Mouse (Mus musculus) MEL (cell line): ENCODE measurements around the gene Stab2. TPM values are rescaled to one million over a fixed set of nuclear protein-coding genes. Genes with fewer than 3 reads are reported as not detected.

ENCODE experiments used
- DNase-seq: peaks from one replicate; pipeline ENCODE4 v3.0.0; 2011; ENCODE audit warnings: low read depth, low spot score
- H3K27ac ChIP-seq: 2 replicates; pipeline ENCODE4 v1.5.1; 2012; ENCODE audit warnings: low read depth, mild to moderate bottlenecking, control low read depth, low read length, moderate library complexity; ENCODE audit not compliant: control insufficient read depth
- H3K27me3 ChIP-seq, 2 experiments: fragments of 150-350 bp in 1 of 2; sonication (generic) in 1 of 2; 2 replicates each; pipeline ENCODE4 v1.6.1; 2012; ENCODE audit warnings: low read length in 2 of 2, mild to moderate bottlenecking in 2 of 2, improper control_type of control experiment in 1 of 2, moderate library complexity in 1 of 2; ENCODE audit not compliant: insufficient read depth in 2 of 2, control insufficient read depth in 1 of 2
- H3K36me3 ChIP-seq, 2 experiments: 2 replicates each; pipeline ENCODE4 v1.6.1; 2012 to 2014; ENCODE audit warnings: low read length in 2 of 2, improper control_type of control experiment in 1 of 2, inconsistent platforms in 1 of 2, mild to moderate bottlenecking in 1 of 2; ENCODE audit not compliant: insufficient read depth in 2 of 2, control insufficient read depth in 1 of 2
- H3K4me1 ChIP-seq, 2 experiments: fragments of 150-350 bp in 1 of 2; sonication (generic) in 1 of 2; 2 replicates each; pipeline ENCODE4 v1.6.1; 2012; ENCODE audit warnings: low read length in 2 of 2, improper control_type of control experiment in 1 of 2, mild to moderate bottlenecking in 1 of 2; ENCODE audit not compliant: insufficient read depth in 2 of 2, control insufficient read depth in 1 of 2
- H3K4me3 ChIP-seq, 2 experiments: fragments of 150-350 bp in 1 of 2; sonication (generic) in 1 of 2; 2 replicates each; pipeline ENCODE4 v1.5.1; 2012; ENCODE audit warnings: low read depth in 2 of 2, low read length in 2 of 2, mild to moderate bottlenecking in 2 of 2, moderate library complexity in 2 of 2, control low read depth in 1 of 2, improper control_type of control experiment in 1 of 2; ENCODE audit not compliant: control insufficient read depth in 1 of 2, insufficient read depth in 1 of 2
- H3K79me2 ChIP-seq: 2 replicates; pipeline ENCODE4 v1.6.1; 2012; ENCODE audit warnings: mild to moderate bottlenecking, low read length, moderate library complexity; ENCODE audit not compliant: control insufficient read depth, poor library complexity, insufficient read depth
- H3K9ac ChIP-seq: 2 replicates; pipeline ENCODE4 v1.6.1; 2012; ENCODE audit warnings: low read depth, mild to moderate bottlenecking, control low read depth, low read length, moderate library complexity; ENCODE audit not compliant: control insufficient read depth, poor library complexity, severe bottlenecking
- H3K9me3 ChIP-seq: fragments of 150-350 bp; sonication (generic); replicated peaks from 2 replicates; pipeline ENCODE4 v1.6.1; 2012; ENCODE audit warnings: mild to moderate bottlenecking, low read length, improper control_type of control experiment, moderate library complexity; ENCODE audit not compliant: insufficient read depth
- BHLHE40 ChIP-seq: IDR thresholded peaks from 2 replicates; pipeline ENCODE4 v1.6.1; 2012; ENCODE audit warnings: low read depth, mild to moderate bottlenecking, inconsistent platforms, low read length, improper control_type of control experiment, borderline replicate concordance
- CHD1 ChIP-seq: IDR thresholded peaks from 2 replicates; pipeline ENCODE4 v1.6.1; 2012; ENCODE audit warnings: low read depth, mild to moderate bottlenecking, inconsistent platforms, low read length, improper control_type of control experiment
- CHD2 ChIP-seq: IDR thresholded peaks from 2 replicates; pipeline ENCODE4 v1.6.1; 2011; ENCODE audit warnings: low read length, improper control_type of control experiment
- CTCF ChIP-seq, 3 experiments: IDR thresholded peaks in 2 of 3; conservative IDR thresholded peaks in 1 of 3; 2 replicates each; pipeline ENCODE4 v1.5.1; 2011 to 2012; ENCODE audit warnings: low read length in 3 of 3, low read depth in 2 of 3, mild to moderate bottlenecking in 2 of 3, improper control_type of control experiment in 1 of 3, inconsistent platforms in 1 of 3, mixed read lengths in 1 of 3, moderate library complexity in 1 of 3; ENCODE audit not compliant: control insufficient read depth in 1 of 3, insufficient read depth in 1 of 3, poor library complexity in 1 of 3, severe bottlenecking in 1 of 3
- ELF1 ChIP-seq: IDR thresholded peaks from 2 replicates; pipeline ENCODE4 v1.6.1; 2014; ENCODE audit warnings: low read depth, mild to moderate bottlenecking, inconsistent platforms, low read length, improper control_type of control experiment, moderate library complexity
- ETS1 ChIP-seq: IDR thresholded peaks from 2 replicates; pipeline ENCODE4 v1.6.1; 2012; ENCODE audit warnings: low read depth, mild to moderate bottlenecking, inconsistent platforms, low read length, improper control_type of control experiment, moderate library complexity
- GATA1 ChIP-seq: IDR thresholded peaks from 2 replicates; pipeline ENCODE4 v1.6.1; 2011; ENCODE audit warnings: low read depth, low read length, improper control_type of control experiment
- HCFC1 ChIP-seq: IDR thresholded peaks from 2 replicates; pipeline ENCODE4 v1.6.1; 2012; ENCODE audit warnings: low read depth, mild to moderate bottlenecking, inconsistent platforms, low read length, improper control_type of control experiment, moderate library complexity
- JUND ChIP-seq: IDR thresholded peaks from 2 replicates; pipeline ENCODE4 v1.6.1; 2011; ENCODE audit warnings: low read depth, mild to moderate bottlenecking, improper control_type of control experiment, low read length
- KAT2A ChIP-seq: conservative IDR thresholded peaks from 2 replicates; pipeline ENCODE4 v1.6.1; 2012; ENCODE audit warnings: low read depth, low read length, improper control_type of control experiment, inconsistent platforms
- MAFK ChIP-seq: IDR thresholded peaks from 2 replicates; pipeline ENCODE4 v1.6.1; 2011; ENCODE audit warnings: low read depth, mild to moderate bottlenecking, low read length, improper control_type of control experiment, borderline replicate concordance
- MAZ ChIP-seq: IDR thresholded peaks from 2 replicates; pipeline ENCODE4 v1.6.1; 2012; ENCODE audit warnings: low read depth, mild to moderate bottlenecking, inconsistent platforms, low read length, improper control_type of control experiment
- MEF2A ChIP-seq: IDR thresholded peaks from 2 replicates; pipeline ENCODE4 v1.6.1; 2014; ENCODE audit warnings: low read depth, mild to moderate bottlenecking, inconsistent platforms, low read length, improper control_type of control experiment; ENCODE audit not compliant: poor library complexity, insufficient replicate concordance, severe bottlenecking; ENCODE audit errors: extremely low read depth
- MXI1 ChIP-seq: IDR thresholded peaks from 2 replicates; pipeline ENCODE4 v1.6.1; 2011; ENCODE audit warnings: mild to moderate bottlenecking, low read depth, low read length, improper control_type of control experiment
- MYB ChIP-seq: IDR thresholded peaks from 2 replicates; pipeline ENCODE4 v1.6.1; 2011; ENCODE audit warnings: mild to moderate bottlenecking, low read depth, low read length, improper control_type of control experiment
- MYC ChIP-seq: IDR thresholded peaks from 2 replicates; pipeline ENCODE4 v1.6.1; 2011; ENCODE audit warnings: low read depth, mild to moderate bottlenecking, low read length, improper control_type of control experiment, moderate library complexity
- POLR2AphosphoS2 ChIP-seq: IDR thresholded peaks from 2 replicates; pipeline ENCODE4 v1.6.1; 2011; ENCODE audit warnings: low read length, improper control_type of control experiment
- POLR2AphosphoS5 ChIP-seq: IDR thresholded peaks from 2 replicates; pipeline ENCODE4 v1.6.1; 2012; ENCODE audit warnings: low read depth, borderline replicate concordance, mild to moderate bottlenecking, inconsistent platforms, low read length, moderate library complexity, mixed read lengths
- RAD21 ChIP-seq: IDR thresholded peaks from 2 replicates; pipeline ENCODE4 v1.6.1; 2011; ENCODE audit warnings: mild to moderate bottlenecking, low read depth, low read length, improper control_type of control experiment
- RCOR1 ChIP-seq: IDR thresholded peaks from 2 replicates; pipeline ENCODE4 v1.6.1; 2012; ENCODE audit warnings: low read depth, mild to moderate bottlenecking, inconsistent platforms, low read length, improper control_type of control experiment
- SIN3A ChIP-seq: IDR thresholded peaks from 2 replicates; pipeline ENCODE4 v1.6.1; 2012; ENCODE audit warnings: low read length, improper control_type of control experiment, inconsistent platforms
- TAL1 ChIP-seq: IDR thresholded peaks from 2 replicates; pipeline ENCODE4 v1.6.1; 2012; ENCODE audit warnings: mild to moderate bottlenecking, inconsistent platforms, low read length, moderate library complexity, mixed read lengths
- TCF12 ChIP-seq: IDR thresholded peaks from 2 replicates; pipeline ENCODE4 v1.6.1; 2014; ENCODE audit warnings: low read depth, mild to moderate bottlenecking, inconsistent platforms, low read length, improper control_type of control experiment, moderate library complexity
- UBTF ChIP-seq: IDR thresholded peaks from 2 replicates; pipeline ENCODE4 v1.6.1; 2012; ENCODE audit warnings: low read depth, mild to moderate bottlenecking, inconsistent platforms, low read length, improper control_type of control experiment, moderate library complexity, borderline replicate concordance; ENCODE audit not compliant: insufficient read depth
- USF1 ChIP-seq: IDR thresholded peaks from 2 replicates; pipeline ENCODE4 v1.6.1; 2014; ENCODE audit warnings: low read depth, mild to moderate bottlenecking, inconsistent platforms, low read length, improper control_type of control experiment, moderate library complexity
- ZC3H11A ChIP-seq: IDR thresholded peaks from 2 replicates; pipeline ENCODE4 v1.6.1; 2012; ENCODE audit warnings: low read depth, mild to moderate bottlenecking, inconsistent platforms, low read length, improper control_type of control experiment
- ZKSCAN1 ChIP-seq: IDR thresholded peaks from 2 replicates; pipeline ENCODE4 v1.6.1; 2012; ENCODE audit warnings: low read depth, mild to moderate bottlenecking, inconsistent platforms, low read length, improper control_type of control experiment, moderate library complexity
- ZMIZ1 ChIP-seq: IDR thresholded peaks from 2 replicates; pipeline ENCODE4 v1.6.1; 2012; ENCODE audit warnings: low read depth, mild to moderate bottlenecking, inconsistent platforms, low read length, improper control_type of control experiment, moderate library complexity
- ZNF384 ChIP-seq: IDR thresholded peaks from 2 replicates; pipeline ENCODE4 v1.6.1; 2012; ENCODE audit warnings: low read depth, mild to moderate bottlenecking, inconsistent platforms, low read length, improper control_type of control experiment
- polyA plus RNA-seq, 2 experiments: library from polyadenylated mRNA; stranded (reverse) in 1 of 2; unstranded in 1 of 2; fragments of >175 nt in 1 of 2; fragments of >200 nt in 1 of 2; gene quantifications; 2 replicates each; pipeline versions ENCODE4 v1.2.1 to v1.2.4; 2012; ENCODE audit warnings: low replicate concordance in 2 of 2, low read depth in 1 of 2; ENCODE audit not compliant: insufficient read length in 2 of 2, insufficient read depth in 1 of 2, missing spikeins in 1 of 2
- total RNA-seq: library from RNA; depleted of rRNA; stranded (reverse); fragments of 300-350 nt; gene quantifications from 2 replicates; pipeline ENCODE4 v1.2.3, GENCODE M21; 2012

Stab2 gene
- total and polyA plus RNA-seq, 3 experiments, result 0.73 to 5.1 TPM; not detected in 1

DNA sequence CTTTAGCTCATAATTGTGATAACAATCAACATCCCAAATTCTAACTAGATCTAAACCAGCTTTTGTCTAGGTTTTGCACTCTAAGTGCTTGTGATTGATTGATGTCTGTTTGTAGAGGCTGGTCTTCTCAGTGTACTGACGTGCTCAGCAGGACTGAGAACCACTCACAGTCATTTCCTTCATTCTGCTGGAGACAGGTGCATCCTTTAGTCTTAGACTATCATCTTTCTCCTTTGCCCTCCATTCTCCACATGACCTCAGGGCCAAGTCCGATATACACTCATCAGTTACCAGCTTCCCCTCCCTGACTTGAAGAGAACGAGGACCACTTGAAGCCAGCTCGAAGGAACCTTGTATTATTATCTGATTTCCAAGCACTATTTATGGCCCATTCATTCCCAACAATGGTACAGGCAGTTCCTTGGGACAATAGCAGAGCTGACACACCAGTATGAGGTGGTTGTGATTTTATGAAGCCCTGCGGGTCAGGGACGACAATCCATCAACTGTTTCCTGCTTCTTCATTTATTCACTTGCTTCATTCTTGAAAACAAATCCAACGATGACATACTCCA is 6.7 kb upstream of the Stab2 start:
- H3K27ac ChIP-seq, result no peak overlapping the region
- no peaks in the 10 kb centered on the region for H3K27me3 ChIP-seq
- H3K36me3 ChIP-seq, result no peaks in the 10 kb centered on the region; a peak in 1 of 4 replicates
- no peaks in the 10 kb centered on the region for H3K79me2 ChIP-seq
- H3K9me3 ChIP-seq, result no peaks in the 10 kb centered on the region
- DNase-seq, result no peak
- no peak overlapping the region for H3K9ac ChIP-seq
- no peak for TF ChIP-seq ZC3H11A
- TF ChIP-seq ZKSCAN1, result no peak
- TF ChIP-seq MXI1, result no peak
- TF ChIP-seq CTCF (IDR thresholded peaks at IDR 0.05 in 2 of 3, conservative IDR thresholded peaks at IDR 0.05 in 1 of 3; ENCODE audit: control insufficient read depth in 1 of 3, insufficient read depth in 1 of 3, low read depth in 2 of 3, low read length in 3 of 3, poor library complexity in 1 of 3, severe bottlenecking in 1 of 3), result no peak
- TF ChIP-seq USF1, result no peak
- TF ChIP-seq ZNF384, result no peak
- no peak for TF ChIP-seq MAFK
- TF ChIP-seq MAZ, result no peak
- TF ChIP-seq SIN3A, result no peak
- TF ChIP-seq CHD2, result no peak
- TF ChIP-seq GATA1, result no peak
- no peak for TF ChIP-seq KAT2A
- TF ChIP-seq MEF2A, result no peak
- no peak for TF ChIP-seq HCFC1
- no peak for TF ChIP-seq JUND
- TF ChIP-seq MYC, result no peak
- no peak for TF ChIP-seq CHD1
- TF ChIP-seq RCOR1, result no peak
- no peak overlapping the region for H3K4me3 ChIP-seq
- no peaks in the 10 kb centered on the region for H3K4me1 ChIP-seq

DNA sequence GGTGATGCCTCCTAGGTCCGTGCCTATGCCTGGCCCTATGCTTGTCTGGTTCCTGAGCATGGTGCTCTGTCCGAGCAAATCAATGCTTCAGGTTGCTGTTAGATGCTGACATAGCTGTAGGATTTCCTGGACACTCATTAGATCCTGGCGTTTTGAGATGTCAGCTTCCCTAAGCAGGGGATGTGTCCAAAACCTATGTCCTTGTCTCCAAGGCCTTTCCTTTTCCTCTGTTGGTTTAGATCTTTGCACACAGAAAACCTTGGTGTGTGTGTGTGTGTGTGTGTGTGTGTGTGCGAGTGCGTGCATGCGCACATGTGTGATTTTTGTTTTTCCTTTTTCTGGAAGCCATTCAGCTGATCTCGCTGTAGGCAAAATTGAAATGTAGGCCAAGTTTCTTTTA is 4.3 kb upstream of the Stab2 start:
- H3K27ac ChIP-seq, result no peak overlapping the region
- H3K4me3 ChIP-seq, result no peak overlapping the region
- no peak overlapping the region for H3K9ac ChIP-seq
- H3K27me3 ChIP-seq, result no peaks in the 10 kb centered on the region
- TF ChIP-seq ZKSCAN1 (no peak), JUND (no peak), RCOR1 (no peak), UBTF (no peak), ETS1 (no peak), ELF1 (no peak), ZC3H11A (no peak), MAZ (no peak), MYC (no peak), TCF12 (no peak), POLR2AphosphoS2 (no peak), MXI1 (no peak), POLR2AphosphoS5 (no peak), RAD21 (no peak), MYB (no peak), TAL1 (no peak), ZMIZ1 (no peak), BHLHE40 (no peak)
- TF ChIP-seq, all 39 proteins: peak for 0
- no peaks in the 10 kb centered on the region for H3K4me1 ChIP-seq
- H3K79me2 ChIP-seq, result no peaks in the 10 kb centered on the region
- H3K36me3 ChIP-seq, result no peaks in the 10 kb centered on the region; a peak in 1 of 4 replicates
- DNase-seq, result no peak
- H3K9me3 ChIP-seq, result no peaks in the 10 kb centered on the region
